Mouse (Mus musculus) Patski (cell line): ENCODE data around the gene Popdc3. TPM values are rescaled to one million over a fixed set of nuclear protein-coding genes. Genes with fewer than 3 reads are reported as not detected.
"Not testable (repeated sequence)": the region's sequence is repeated elsewhere in the genome, so short reads cannot be mapped to it uniquely, and the experiment has no call there.

ENCODE experiments used
- ATAC-seq: fragments of 100-300 bp; one replicate; pipeline ENCODE4 v1.8.0; 2021
- CTCF ChIA-PET: fragments of 350-600 bp; sonication (Branson Sonifier 250); formaldehyde crosslinking; loops from one replicate; lab custom pipeline; 2022; ENCODE audit warnings: inconsistent platforms; lab: Charles Lee
- POLR2A ChIA-PET: fragments of 350-600 bp; sonication (Branson Sonifier 250); formaldehyde crosslinking; loops from one replicate; lab custom pipeline; 2022; ENCODE audit warnings: antibody characterized with exemption, inconsistent platforms; lab: Charles Lee
- DNase-seq: peaks from one replicate; pipeline ENCODE4 v3.0.0-alpha.2; 2011; ENCODE audit warnings: low read depth, low spot score
- H3K27me3 ChIP-seq: fragments of 371-371 bp; one replicate; pipeline ENCODE4 v1.5.1; 2021
- CTCF ChIP-seq: fragments of 100-300 bp; IDR thresholded peaks from one replicate; pipeline ENCODE4 v1.5.1; 2021
- in situ Hi-C: fragments of 300-500 bp; cut with MboI; formaldehyde crosslinking; loops from 3 replicates; pipeline ENCODE4 v1.11.1; 2018; ENCODE audit warnings: low pct_unique_long_range_greater_than_20kb, mixed read lengths
- polyA plus RNA-seq: library from polyadenylated mRNA; unstranded; gene quantifications from one replicate; pipeline ENCODE4 v1.2.3, GENCODE M21; 2021

Popdc3 gene
- polyA plus RNA-seq, 1 experiment from 2014 or later = 9.9 TPM

GRCm38 (mm10) chr10:45335434-45336422 is 157.8 kb downstream of the Popdc3 start, which contains the start of gene Bves:
Gene Bves (plus strand): TSS chr10:45335772.
- in situ Hi-C loops = no loop called here
- POLR2A ChIA-PET = interaction anchor here (0.6 to 1.5 kb wide), 3 partner anchors 8 to 121 kb away, joined by 3 to 4 read pairs (median 4); no protein-coding TSS in a partner anchor
- no peak for TF ChIP-seq CTCF
- CTCF ChIA-PET = no interaction called here
- DNase-seq = no peak
- peaks cover 14% of the 10 kb centered on the region for H3K27me3 ChIP-seq
- peak; percentile 54 for ATAC-seq

GRCm38 (mm10) chr10:45339106-45339505 is 161.2 kb downstream of the Popdc3 start:
- no peak for TF ChIP-seq CTCF
- H3K27me3 ChIP-seq = peaks cover 14% of the 10 kb centered on the region
- ChIA-PET CTCF (no interaction called here), POLR2A (no interaction called here)
- no peak for DNase-seq
- in situ Hi-C loops = no loop called here
- no peak for ATAC-seq

GRCm38 (mm10) chr10:45344381-45344780 is 166.5 kb downstream of the Popdc3 start:
- TF ChIP-seq CTCF = peak; percentile 26
- in situ Hi-C loops = no loop called here
- no peak for ATAC-seq
- ChIA-PET CTCF (interaction anchor here (0.7 to 1.9 kb wide), 5 partner anchors 11 to 123 kb away, joined by 3 to 4 read pairs (median 3); no protein-coding TSS in a partner anchor), POLR2A (no interaction called here)
- no peak for DNase-seq
- no peaks in the 10 kb centered on the region for H3K27me3 ChIP-seq

GRCm38 (mm10) chr10:45345217-45345616 is 167.3 kb downstream of the Popdc3 start:
- DNase-seq = no peak
- TF ChIP-seq CTCF = no peak
- CTCF ChIA-PET = interaction anchor here (1.9 kb wide), 1 partner anchor 18 kb away, joined by 4 read pairs; no protein-coding TSS in a partner anchor
- POLR2A ChIA-PET = no interaction called here
- in situ Hi-C loops = no loop called here
- no peak for ATAC-seq
- H3K27me3 ChIP-seq = no peaks in the 10 kb centered on the region

- DNase-seq, H3K27me3 ChIP-seq, in situ Hi-C loops, ATAC-seq, POLR2A ChIA-PET: not testable (repeated sequence)
- peak; percentile 47 for TF ChIP-seq CTCF
- CTCF ChIA-PET = interaction anchor here (0.7 kb wide), 1 partner anchor 200 kb away, joined by 3 read pairs; no protein-coding TSS in a partner anchor
These were observed 170.2 kb downstream of the Popdc3 start for GRCm38 (mm10) chr10:45348143-45348542.

- DNase-seq (no peak), ATAC-seq (no peak)
- ChIA-PET POLR2A (no interaction called here), CTCF (interaction anchor here (0.9 kb wide), 1 partner anchor 13 kb away, joined by 4 read pairs; no protein-coding TSS in a partner anchor)
- in situ Hi-C loops = loop anchor here (25.0 kb wide), 1 partner anchor 1069 kb away; no protein-coding TSS in a partner anchor
- TF ChIP-seq CTCF = no peak
- H3K27me3 ChIP-seq = peaks cover 3% of the 10 kb centered on the region
These were observed 178.2 kb downstream of the Popdc3 start for GRCm38 (mm10) chr10:45356091-45356490.

GRCm38 (mm10) chr10:45363396-45363795 is 185.5 kb downstream of the Popdc3 start:
- ChIA-PET CTCF (interaction anchor here (1.2 to 1.8 kb wide), 2 partner anchors 9 to 18 kb away, joined by 4 read pairs; no protein-coding TSS in a partner anchor), POLR2A (no interaction called here)
- in situ Hi-C loops = loop anchor here (25.0 kb wide), 1 partner anchor 1076 kb away; no protein-coding TSS in a partner anchor
- DNase-seq = no peak
- ATAC-seq = no peak
- TF ChIP-seq CTCF = no peak
- H3K27me3 ChIP-seq = no peaks in the 10 kb centered on the region

- ChIA-PET POLR2A (no interaction called here), CTCF (no interaction called here)
- DNase-seq = no peak
- H3K27me3 ChIP-seq = peaks cover 4% of the 10 kb centered on the region
- in situ Hi-C loops = loop anchor here (25.0 kb wide), 1 partner anchor 1080 kb away; no protein-coding TSS in a partner anchor
- no peak for ATAC-seq
- no peak for TF ChIP-seq CTCF
These were observed 189.2 kb downstream of the Popdc3 start for GRCm38 (mm10) chr10:45366987-45367705.

Other genes with a start within 250 kb of the Popdc3 start
- 13.6 TPM for gene Prep, start 110.9 kb upstream of the Popdc3 start, polyA plus RNA-seq
- gene Bves, start 157.7 kb downstream of the Popdc3 start, polyA plus RNA-seq = 12.5 TPM